Mouse (Mus musculus) small intestine, adult 2 months (tissue): ENCODE measurements around the gene Gm20388.

Experiments used
- CTCF ChIP-seq: fragments of 200-500 bp; IDR thresholded peaks from 2 replicates; pipeline ENCODE4 v1.5.1; 2012; ENCODE audit warnings: low read depth, mild to moderate bottlenecking, control low read depth, inconsistent platforms, low read length, moderate library complexity, mixed read lengths; ENCODE audit not compliant: insufficient replicate concordance, insufficient read length; ENCODE audit errors: extremely low read depth
- POLR2A ChIP-seq: fragments of 200-500 bp; IDR thresholded peaks from 2 replicates; pipeline ENCODE4 v1.6.1; 2012; ENCODE audit warnings: low read depth, mild to moderate bottlenecking, control low read depth, inconsistent platforms, low read length, moderate library complexity

DNA sequence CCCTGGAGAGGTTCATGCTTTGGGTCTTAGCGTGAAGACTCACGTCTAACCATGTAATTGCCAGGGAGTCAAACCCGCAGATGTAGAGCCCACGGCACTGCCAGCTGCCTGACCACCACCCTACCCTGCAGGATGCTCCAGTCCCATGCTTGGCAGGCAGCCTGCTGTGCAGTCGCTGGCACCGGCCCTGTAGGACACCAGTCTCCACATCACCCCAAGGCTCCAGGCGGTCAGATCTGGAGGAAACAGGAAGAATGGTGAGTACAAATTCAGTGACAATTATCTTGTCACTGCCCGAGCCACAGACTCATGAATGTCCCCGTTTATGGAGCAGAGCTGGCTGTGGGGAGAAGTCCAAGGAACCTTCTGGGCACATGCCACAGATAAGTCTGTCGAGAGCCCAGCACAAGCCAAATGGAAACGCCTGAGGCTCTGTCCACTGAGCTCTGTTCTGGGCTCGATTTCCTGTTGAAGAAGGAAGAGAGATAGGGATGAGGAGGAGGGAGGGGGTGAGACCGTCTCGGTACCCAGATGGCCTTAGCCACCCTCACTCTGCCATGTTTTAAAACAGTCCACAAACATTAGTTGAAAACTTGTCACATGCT lies 1006.3 kb downstream of the Gm20388 start:
- TF ChIP-seq CTCF (no peak), POLR2A (no peak)
